Mouse (Mus musculus): ENCODE results near the gene Tenm2. TPM values are rescaled to one million over a fixed set of nuclear protein-coding genes. Genes with fewer than 3 reads are reported as not detected.

Gene Tenm2
- polyA plus RNA-seq, 1 experiment = 0.13 TPM

GRCm38 (mm10) chr11:36256747-36257146 is 979.0 kb downstream of the Tenm2 start:
- H3K4me1 ChIP-seq (ENCODE audit: control insufficient read depth, insufficient read depth, insufficient read length, low read length) = no peaks in the 10 kb centered on the region
- H3K4me3 ChIP-seq (ENCODE audit: low read depth, low read length) = no peak overlapping the region
- no peak for TF ChIP-seq CTCF (IDR thresholded peaks at IDR 0.05; ENCODE audit: extremely low read depth, insufficient read length, insufficient replicate concordance, low read depth, low read length)
- no peak for TF ChIP-seq POLR2A (IDR thresholded peaks at IDR 0.05; ENCODE audit: low read depth, low read length)
- WGBS = 76% methylated on average over 5 of the region's 5 CpGs
- H3K36me3 ChIP-seq (ENCODE audit: control insufficient read depth, insufficient read depth, low read length) = no peaks in the 10 kb centered on the region
- H3K27me3 ChIP-seq (ENCODE audit: control insufficient read depth, insufficient read depth, low read length) = no peaks in the 10 kb centered on the region
- no peak overlapping the region for H3K27ac ChIP-seq (ENCODE audit: insufficient read depth, low read depth, low read length)

- WGBS = 78% methylated on average over 2 of the region's 2 CpGs
- Histone ChIP-seq H3K27ac (ENCODE audit: insufficient read depth, low read depth, low read length) (no peak overlapping the region), H3K27me3 (ENCODE audit: control insufficient read depth, insufficient read depth, low read length) (no peaks in the 10 kb centered on the region), H3K4me3 (ENCODE audit: low read depth, low read length) (no peak overlapping the region), H3K4me1 (ENCODE audit: control insufficient read depth, insufficient read depth, insufficient read length, low read length) (no peaks in the 10 kb centered on the region), H3K36me3 (ENCODE audit: control insufficient read depth, insufficient read depth, low read length) (no peaks in the 10 kb centered on the region)
- TF ChIP-seq CTCF (IDR thresholded peaks at IDR 0.05; ENCODE audit: extremely low read depth, insufficient read length, insufficient replicate concordance, low read depth, low read length) (no peak), POLR2A (IDR thresholded peaks at IDR 0.05; ENCODE audit: low read depth, low read length) (no peak)
Observed at GRCm38 (mm10) chr11:36254019-36254418, 981.7 kb downstream of the Tenm2 start.

GRCm38 (mm10) chr11:36250111-36250510 is 985.7 kb downstream of the Tenm2 start:
- WGBS = 45% methylated on average over 7 of the region's 7 CpGs
- no peaks in the 10 kb centered on the region for H3K27me3 ChIP-seq (ENCODE audit: control insufficient read depth, insufficient read depth, low read length)
- H3K4me3 ChIP-seq (ENCODE audit: low read depth, low read length) = no peak overlapping the region
- H3K36me3 ChIP-seq (ENCODE audit: control insufficient read depth, insufficient read depth, low read length) = no peaks in the 10 kb centered on the region
- no peak overlapping the region for H3K27ac ChIP-seq (ENCODE audit: insufficient read depth, low read depth, low read length)
- H3K4me1 ChIP-seq (ENCODE audit: control insufficient read depth, insufficient read depth, insufficient read length, low read length) = no peaks in the 10 kb centered on the region
- no peak for TF ChIP-seq POLR2A (IDR thresholded peaks at IDR 0.05; ENCODE audit: low read depth, low read length)
- no peak for TF ChIP-seq CTCF (IDR thresholded peaks at IDR 0.05; ENCODE audit: extremely low read depth, insufficient read length, insufficient replicate concordance, low read depth, low read length)

GRCm38 (mm10) chr11:36246152-36246551 is 989.6 kb downstream of the Tenm2 start:
- WGBS = 76% methylated on average over 3 of the region's 3 CpGs
- Histone ChIP-seq H3K4me1 (ENCODE audit: control insufficient read depth, insufficient read depth, insufficient read length, low read length) (no peaks in the 10 kb centered on the region), H3K4me3 (ENCODE audit: low read depth, low read length) (no peak overlapping the region), H3K27me3 (ENCODE audit: control insufficient read depth, insufficient read depth, low read length) (no peaks in the 10 kb centered on the region), H3K36me3 (ENCODE audit: control insufficient read depth, insufficient read depth, low read length) (no peaks in the 10 kb centered on the region), H3K27ac (ENCODE audit: insufficient read depth, low read depth, low read length) (no peak overlapping the region)
- TF ChIP-seq POLR2A (IDR thresholded peaks at IDR 0.05; ENCODE audit: low read depth, low read length) (no peak), CTCF (IDR thresholded peaks at IDR 0.05; ENCODE audit: extremely low read depth, insufficient read length, insufficient replicate concordance, low read depth, low read length) (no peak)

- H3K4me1 ChIP-seq (ENCODE audit: control insufficient read depth, insufficient read depth, insufficient read length, low read length) = no peaks in the 10 kb centered on the region
- H3K4me3 ChIP-seq (ENCODE audit: low read depth, low read length) = no peak overlapping the region
- no peaks in the 10 kb centered on the region for H3K36me3 ChIP-seq (ENCODE audit: control insufficient read depth, insufficient read depth, low read length)
- H3K27ac ChIP-seq (ENCODE audit: insufficient read depth, low read depth, low read length) = no peak overlapping the region
- TF ChIP-seq POLR2A (IDR thresholded peaks at IDR 0.05; ENCODE audit: low read depth, low read length) (no peak), CTCF (IDR thresholded peaks at IDR 0.05; ENCODE audit: extremely low read depth, insufficient read length, insufficient replicate concordance, low read depth, low read length) (no peak)
- no peaks in the 10 kb centered on the region for H3K27me3 ChIP-seq (ENCODE audit: control insufficient read depth, insufficient read depth, low read length)
- WGBS = 82% methylated on average over 11 of the region's 11 CpGs
Observed at GRCm38 (mm10) chr11:36244491-36244882, 991.3 kb downstream of the Tenm2 start.

GRCm38 (mm10) chr11:36243747-36244490 is 991.8 kb downstream of the Tenm2 start:
- Histone ChIP-seq H3K4me1 (ENCODE audit: control insufficient read depth, insufficient read depth, insufficient read length, low read length) (no peaks in the 10 kb centered on the region), H3K36me3 (ENCODE audit: control insufficient read depth, insufficient read depth, low read length) (no peaks in the 10 kb centered on the region), H3K27ac (ENCODE audit: insufficient read depth, low read depth, low read length) (no peak overlapping the region), H3K4me3 (ENCODE audit: low read depth, low read length) (no peak overlapping the region), H3K27me3 (ENCODE audit: control insufficient read depth, insufficient read depth, low read length) (no peaks in the 10 kb centered on the region)
- WGBS = 75% methylated on average over 18 of the region's 18 CpGs
- TF ChIP-seq POLR2A (IDR thresholded peaks at IDR 0.05; ENCODE audit: low read depth, low read length) (no peak), CTCF (IDR thresholded peaks at IDR 0.05; ENCODE audit: extremely low read depth, insufficient read length, insufficient replicate concordance, low read depth, low read length) (no peak)

GRCm38 (mm10) chr11:36238890-36239289 is 996.9 kb downstream of the Tenm2 start:
- WGBS = 85% methylated on average over 9 of the region's 9 CpGs
- H3K27ac ChIP-seq (ENCODE audit: insufficient read depth, low read depth, low read length) = no peak overlapping the region
- no peaks in the 10 kb centered on the region for H3K27me3 ChIP-seq (ENCODE audit: control insufficient read depth, insufficient read depth, low read length)
- no peak overlapping the region for H3K4me3 ChIP-seq (ENCODE audit: low read depth, low read length)
- no peaks in the 10 kb centered on the region for H3K36me3 ChIP-seq (ENCODE audit: control insufficient read depth, insufficient read depth, low read length)
- TF ChIP-seq CTCF (IDR thresholded peaks at IDR 0.05; ENCODE audit: extremely low read depth, insufficient read length, insufficient replicate concordance, low read depth, low read length) (no peak), POLR2A (IDR thresholded peaks at IDR 0.05; ENCODE audit: low read depth, low read length) (no peak)
- H3K4me1 ChIP-seq (ENCODE audit: control insufficient read depth, insufficient read depth, insufficient read length, low read length) = no peaks in the 10 kb centered on the region

Data from small intestine, adult 2 months (tissue).